Mouse (Mus musculus) heart, embryonic 11.5 days (tissue): ENCODE data around the gene Cadm3. TPM values are rescaled to one million over a fixed set of nuclear protein-coding genes. Genes with fewer than 3 reads are reported as not detected.

ENCODE experiments used
- polyA plus RNA-seq: library from polyadenylated mRNA; unstranded; fragments of >200 nt; fragmentation: Nextera tagmentation; extraction: Ambion mirVana; gene quantifications from 2 replicates; pipeline ENCODE4 v1.2.1, GENCODE M21; 2014

Cadm3 gene
- polyA plus RNA-seq, 1 experiment from 2014 or later = 1.3 TPM

Other genes starting within 250 kb of the Cadm3 start
- not detected in 2 replicates for gene Olfr1408, start 230.3 kb downstream of the Cadm3 start, polyA plus RNA-seq
- gene Olfr1406, start 177.1 kb downstream of the Cadm3 start, polyA plus RNA-seq = not detected in 2 replicates
- gene Olfr218, start 169.9 kb downstream of the Cadm3 start, polyA plus RNA-seq = not detected in 2 replicates
- gene Olfr1404, start 155.3 kb downstream of the Cadm3 start, polyA plus RNA-seq = not detected in 2 replicates
- gene Fcer1a, start 140.5 kb downstream of the Cadm3 start, polyA plus RNA-seq = not detected in 2 replicates
- not detected in 2 replicates for gene Olfr418, start 101.7 kb downstream of the Cadm3 start, polyA plus RNA-seq
- not detected in 2 replicates for gene Mptx2, start 89.9 kb downstream of the Cadm3 start, polyA plus RNA-seq
- gene Ackr1, start 33.9 kb downstream of the Cadm3 start, polyA plus RNA-seq = 5.0 and 5.5 TPM in 2 replicates
- 1.9 and 3.1 TPM in 2 replicates for gene Aim2, start 16.8 kb downstream of the Cadm3 start, polyA plus RNA-seq
- gene Ifi206, start 123.3 kb upstream of the Cadm3 start, polyA plus RNA-seq = 0.06 TPM in 1 of 2 replicates, not detected in the other
- not detected in 2 replicates for gene Ifi214, start 168.3 kb upstream of the Cadm3 start, polyA plus RNA-seq
- not detected in 2 replicates for gene Ifi213, start 231.6 kb upstream of the Cadm3 start, polyA plus RNA-seq